Mouse (Mus musculus): ENCODE measurements around the gene Krt73. TPM values are rescaled to one million over a fixed set of nuclear protein-coding genes. Genes with fewer than 3 reads are reported as not detected.

Gene Krt73
- polyA plus RNA-seq, 1 experiment from 2014 or later: 0.57 TPM

GRCm38 (mm10) chr15:101773420-101773819, 28.7 kb downstream of the Krt73 start:
- Histone ChIP-seq H3K9ac (no peak overlapping the region), H3K4me2 (replicated peaks) (no peak overlapping the region), H3K4me1 (peaks cover 5% of the 10 kb centered on the region; the same call in 1 of the 2 replicates), H3K27ac (no peak overlapping the region), H3K4me3 (no peak overlapping the region), H3K27me3 (no peaks in the 10 kb centered on the region), H3K9me3 (replicated peaks) (no peaks in the 10 kb centered on the region), H3K36me3 (no peaks in the 10 kb centered on the region)
- no peak for ATAC-seq (ENCODE audit: low FRiP score)
- WGBS: 90% methylated on average over 10 of the region's 10 CpGs

- Histone ChIP-seq H3K4me1 (peaks cover 5% of the 10 kb centered on the region; the same call in 1 of the 2 replicates), H3K27ac (no peak overlapping the region), H3K27me3 (no peaks in the 10 kb centered on the region), H3K9ac (no peak overlapping the region), H3K4me2 (replicated peaks) (no peak overlapping the region), H3K4me3 (no peak overlapping the region), H3K36me3 (no peaks in the 10 kb centered on the region), H3K9me3 (replicated peaks) (no peaks in the 10 kb centered on the region)
- ATAC-seq (ENCODE audit: low FRiP score): peak; percentile 67
- WGBS: 7% methylated on average over 5 of the region's 5 CpGs
These were observed 29.4 kb downstream of the Krt73 start for GRCm38 (mm10) chr15:101772711-101773081.

GRCm38 (mm10) chr15:101772080-101772710, 30.0 kb downstream of the Krt73 start:
- 75% methylated on average over 5 of the region's 5 CpGs for WGBS
- no peak overlapping the region for H3K4me2 ChIP-seq (replicated peaks)
- H3K27ac ChIP-seq: no peak overlapping the region
- peaks cover 5% of the 10 kb centered on the region; the same call in 1 of the 2 replicates for H3K4me1 ChIP-seq
- H3K27me3 ChIP-seq: no peaks in the 10 kb centered on the region
- no peaks in the 10 kb centered on the region for H3K9me3 ChIP-seq (replicated peaks)
- ATAC-seq (ENCODE audit: low FRiP score): 0 out of 2 replicates have a peak, but pooled peaks have one; percentile 16
- no peak overlapping the region for H3K9ac ChIP-seq
- H3K4me3 ChIP-seq: no peak overlapping the region
- H3K36me3 ChIP-seq: no peaks in the 10 kb centered on the region

GRCm38 (mm10) chr15:101770226-101770625, 31.9 kb downstream of the Krt73 start:
- H3K4me3 ChIP-seq: no peak overlapping the region
- no peaks in the 10 kb centered on the region for H3K27me3 ChIP-seq
- no peaks in the 10 kb centered on the region for H3K9me3 ChIP-seq (replicated peaks)
- H3K27ac ChIP-seq: no peak overlapping the region
- no peak overlapping the region for H3K9ac ChIP-seq
- H3K4me1 ChIP-seq: peaks cover 5% of the 10 kb centered on the region; the same call in 1 of the 2 replicates
- 64% methylated on average over 8 of the region's 8 CpGs for WGBS
- H3K4me2 ChIP-seq (replicated peaks): no peak overlapping the region
- ATAC-seq (ENCODE audit: low FRiP score): no peak
- H3K36me3 ChIP-seq: no peaks in the 10 kb centered on the region

Other genes starting within 250 kb of the Krt73 start
- 0.14 and 0.30 TPM in 2 replicates for gene Krt90, start 239.4 kb downstream of the Krt73 start, polyA plus RNA-seq (2016; fragmentation: Nextera tagmentation; extraction: Ambion mirVana)
- gene Krt75, start 228.4 kb downstream of the Krt73 start, polyA plus RNA-seq (2016; fragmentation: Nextera tagmentation; extraction: Ambion mirVana): 0.08 and 0.18 TPM in 2 replicates
- not detected in 2 replicates for gene Gm5414, start 174.2 kb downstream of the Krt73 start, polyA plus RNA-seq (2016; fragmentation: Nextera tagmentation; extraction: Ambion mirVana)
- not detected in 2 replicates for gene Gm5478, start 155.0 kb downstream of the Krt73 start, polyA plus RNA-seq (2016; fragmentation: Nextera tagmentation; extraction: Ambion mirVana)
- not detected in 2 replicates for gene Krt6b, start 122.1 kb downstream of the Krt73 start, polyA plus RNA-seq (2016; fragmentation: Nextera tagmentation; extraction: Ambion mirVana)
- not detected in 2 replicates for gene Krt6a, start 108.0 kb downstream of the Krt73 start, polyA plus RNA-seq (2016; fragmentation: Nextera tagmentation; extraction: Ambion mirVana)
- 14.1 and 16.6 TPM in 2 replicates for gene Krt5, start 89.4 kb downstream of the Krt73 start, polyA plus RNA-seq (2016; fragmentation: Nextera tagmentation; extraction: Ambion mirVana)
- not detected in 2 replicates for gene Krt71, start 59.2 kb downstream of the Krt73 start, polyA plus RNA-seq (2016; fragmentation: Nextera tagmentation; extraction: Ambion mirVana)
- not detected in 2 replicates for gene Krt72, start 15.9 kb downstream of the Krt73 start, polyA plus RNA-seq (2016; fragmentation: Nextera tagmentation; extraction: Ambion mirVana)
- not detected in 2 replicates for gene Krt2, start 15.8 kb upstream of the Krt73 start, polyA plus RNA-seq (2016; fragmentation: Nextera tagmentation; extraction: Ambion mirVana)
- 4.2 and 4.4 TPM in 2 replicates for gene Krt1, start 48.4 kb upstream of the Krt73 start, polyA plus RNA-seq (2016; fragmentation: Nextera tagmentation; extraction: Ambion mirVana)
- not detected in 2 replicates for gene Krt77, start 67.4 kb upstream of the Krt73 start, polyA plus RNA-seq (2016; fragmentation: Nextera tagmentation; extraction: Ambion mirVana)
- not detected in 2 replicates for gene Krt76, start 90.6 kb upstream of the Krt73 start, polyA plus RNA-seq (2016; fragmentation: Nextera tagmentation; extraction: Ambion mirVana)
- gene Krt4, start 122.4 kb upstream of the Krt73 start, polyA plus RNA-seq (2016; fragmentation: Nextera tagmentation; extraction: Ambion mirVana): 0.21 TPM in 1 of 2 replicates, not detected in the other
- gene Krt79, start 138.0 kb upstream of the Krt73 start, polyA plus RNA-seq (2016; fragmentation: Nextera tagmentation; extraction: Ambion mirVana): not detected in 2 replicates
- gene Krt78, start 151.9 kb upstream of the Krt73 start, polyA plus RNA-seq (2016; fragmentation: Nextera tagmentation; extraction: Ambion mirVana): not detected in 2 replicates
- gene Krt8, start 202.1 kb upstream of the Krt73 start, polyA plus RNA-seq (2016; fragmentation: Nextera tagmentation; extraction: Ambion mirVana): 18.2 and 28.2 TPM in 2 replicates
- gene Krt18, start 225.8 kb upstream of the Krt73 start, polyA plus RNA-seq (2016; fragmentation: Nextera tagmentation; extraction: Ambion mirVana): 19.8 and 30.0 TPM in 2 replicates